25 mouse cellular contexts compared by ENCODE assay signal in genomic region chr11:33962178-33962577, GRCm38 (mm10). TPM values are rescaled to one million over a fixed set of nuclear protein-coding genes. Genes with fewer than 3 reads are reported as not detected.
DNase-seq lines count a peak whose midpoint lies in the region; ATAC-seq and TF ChIP-seq lines count a peak whose summit lies in the region.
"Had no signal": no experiment of that assay in that cellular context is flagged by ENCODE, and none has a peak within 500 bp of the region (broad histone marks: within the 10 kb centered on the region; RNA-seq: fewer than 3 reads in every experiment).

No protein-coding gene starts in this region.

- 39% methylated on average over 7 of the region's 7 CpGs for WGBS in hindbrain, embryonic 12.5 days
- 52% methylated on average over 7 of the region's 7 CpGs for WGBS in hindbrain, postnatal 0 days
- 30% methylated on average over 7 of the region's 7 CpGs for WGBS in lung, embryonic 15.5 days
- 33% methylated on average over 7 of the region's 7 CpGs for WGBS in limb, embryonic 12.5 days
- WGBS in stomach, embryonic 16.5 days: 37% methylated on average over 7 of the region's 7 CpGs

- H3K36me3 ChIP-seq in hindbrain, embryonic 12.5 days: no peaks in the 10 kb centered on the region
- no peaks in the 10 kb centered on the region for H3K36me3 ChIP-seq in hindbrain, postnatal 0 days (ENCODE audit: insufficient read depth, low read length)
- no peaks in the 10 kb centered on the region for H3K36me3 ChIP-seq in lung, embryonic 15.5 days
- no peaks in the 10 kb centered on the region for H3K36me3 ChIP-seq in limb, embryonic 12.5 days
- H3K36me3 ChIP-seq in stomach, embryonic 16.5 days (ENCODE audit: control insufficient read depth, insufficient read depth, low read length): no peaks in the 10 kb centered on the region
- H3K36me3 ChIP-seq: embryonic facial prominence, embryonic 10.5 days; embryonic facial prominence, embryonic 15.5 days; limb, embryonic 15.5 days; liver, embryonic 13.5 days; midbrain, embryonic 13.5 days had no signal

- no peak overlapping the region for H3K9ac ChIP-seq in hindbrain, embryonic 12.5 days
- no peak overlapping the region for H3K9ac ChIP-seq in hindbrain, postnatal 0 days (replicated peaks; ENCODE audit: low read length)
- H3K9ac ChIP-seq in lung, embryonic 15.5 days: no peak overlapping the region
- H3K9ac ChIP-seq in limb, embryonic 12.5 days (replicated peaks): no peak overlapping the region
- no peak overlapping the region for H3K9ac ChIP-seq in stomach, embryonic 16.5 days (ENCODE audit: low read length)
- H3K9ac ChIP-seq: embryonic facial prominence, embryonic 15.5 days; forebrain, embryonic 13.5 days; limb, embryonic 15.5 days; liver, embryonic 13.5 days; midbrain, embryonic 13.5 days had no signal

- no peak overlapping the region for H3K4me2 ChIP-seq in hindbrain, embryonic 12.5 days (replicated peaks)
- no peak overlapping the region for H3K4me2 ChIP-seq in hindbrain, postnatal 0 days (ENCODE audit: low read depth, low read length)
- no peak overlapping the region for H3K4me2 ChIP-seq in lung, embryonic 15.5 days
- no peak overlapping the region for H3K4me2 ChIP-seq in limb, embryonic 12.5 days
- no peak overlapping the region for H3K4me2 ChIP-seq in stomach, embryonic 16.5 days (ENCODE audit: low read depth, low read length)
- H3K4me2 ChIP-seq: embryonic facial prominence, embryonic 15.5 days; forebrain, embryonic 13.5 days; limb, embryonic 15.5 days; liver, embryonic 13.5 days; midbrain, embryonic 13.5 days had no signal

- H3K27ac ChIP-seq in hindbrain, embryonic 12.5 days: no peak overlapping the region
- no peak overlapping the region for H3K27ac ChIP-seq in hindbrain, postnatal 0 days
- peak overlapping the region; percentile 78; the same call in 1 of the 2 replicates for H3K27ac ChIP-seq in lung, embryonic 15.5 days
- no peak overlapping the region for H3K27ac ChIP-seq in limb, embryonic 12.5 days
- H3K27ac ChIP-seq in stomach, embryonic 16.5 days (ENCODE audit: low read length): peak overlapping the region; percentile 85
- H3K27ac ChIP-seq: embryonic facial prominence, embryonic 10.5 days; embryonic facial prominence, embryonic 15.5 days; forebrain, embryonic 13.5 days; left cerebral cortex, adult 2 months; limb, embryonic 15.5 days; liver, embryonic 13.5 days; midbrain, embryonic 13.5 days had no signal

- no peaks in the 10 kb centered on the region for H3K9me3 ChIP-seq in hindbrain, embryonic 12.5 days (replicated peaks)
- no peaks in the 10 kb centered on the region for H3K9me3 ChIP-seq in hindbrain, postnatal 0 days (ENCODE audit: low read length)
- H3K9me3 ChIP-seq in lung, embryonic 15.5 days: no peaks in the 10 kb centered on the region
- no peaks in the 10 kb centered on the region for H3K9me3 ChIP-seq in limb, embryonic 12.5 days
- no peaks in the 10 kb centered on the region for H3K9me3 ChIP-seq in stomach, embryonic 16.5 days (replicated peaks; ENCODE audit: control insufficient read depth, low read length)
- H3K9me3 ChIP-seq: embryonic facial prominence, embryonic 10.5 days; embryonic facial prominence, embryonic 15.5 days; forebrain, embryonic 13.5 days; limb, embryonic 15.5 days; liver, embryonic 13.5 days; midbrain, embryonic 13.5 days had no signal

- peak; percentile 26; the same call in 1 of the 2 replicates for ATAC-seq in hindbrain, embryonic 12.5 days (ENCODE audit: low FRiP score)
- no peak for ATAC-seq in hindbrain, postnatal 0 days
- 0 out of 2 replicates have a peak, but pooled peaks have one; percentile 28 for ATAC-seq in lung, embryonic 15.5 days (ENCODE audit: borderline replicate concordance, extremely low read depth, low FRiP score, low TSS enrichment)
- peak; percentile 52 for ATAC-seq in limb, embryonic 12.5 days (ENCODE audit: insufficient number of reproducible peaks, insufficient read depth, low FRiP score, low TSS enrichment, low read depth)
- ATAC-seq in stomach, embryonic 16.5 days (ENCODE audit: insufficient read depth, low FRiP score): no peak
- ATAC-seq: CD4-positive, CD25-positive, alpha-beta regulatory T cell, adult 4 months; forebrain, embryonic 13.5 days; midbrain, embryonic 13.5 days had no signal

- no peak for DNase-seq in hindbrain, postnatal 0 days (ENCODE audit: low spot score)
- DNase-seq in lung, postnatal 10 days: no peak
- no peak for DNase-seq in cerebellum, adult 11-12 months
- DNase-seq in adrenal gland, adult 18-20 months (ENCODE audit: low spot score in 2 of 2): no peak
- DNase-seq: adrenal gland, postnatal 36 days; cerebellum, adult 2 months; cerebellum, postnatal 14 days; gastrocnemius, postnatal 10 days; heart, postnatal 14 days; kidney, adult 2 months; kidney, postnatal 10 days; liver, embryonic 13.5 days; lung, adult 18-20 months had no signal

- no peaks in the 10 kb centered on the region for H3K27me3 ChIP-seq in hindbrain, embryonic 12.5 days
- H3K27me3 ChIP-seq in hindbrain, postnatal 0 days (ENCODE audit: insufficient read depth, low read length): no peaks in the 10 kb centered on the region
- H3K27me3 ChIP-seq in lung, embryonic 15.5 days: no peaks in the 10 kb centered on the region
- no peaks in the 10 kb centered on the region for H3K27me3 ChIP-seq in limb, embryonic 12.5 days
- H3K27me3 ChIP-seq in stomach, embryonic 16.5 days (ENCODE audit: control insufficient read depth, insufficient read depth, low read length): no peaks in the 10 kb centered on the region
- H3K27me3 ChIP-seq: embryonic facial prominence, embryonic 15.5 days; forebrain, embryonic 13.5 days; limb, embryonic 15.5 days; liver, embryonic 13.5 days; midbrain, embryonic 13.5 days had no signal

- TF ChIP-seq CTCF in hindbrain, postnatal 0 days (IDR thresholded peaks at IDR 0.05; ENCODE audit: low read depth): no peak

- H3K4me1 ChIP-seq in hindbrain, embryonic 12.5 days: peaks cover 9% of the 10 kb centered on the region
- no peaks in the 10 kb centered on the region for H3K4me1 ChIP-seq in hindbrain, postnatal 0 days (ENCODE audit: insufficient read depth, low read length)
- H3K4me1 ChIP-seq in lung, embryonic 15.5 days: peaks cover 10% of the 10 kb centered on the region
- peaks cover 14% of the 10 kb centered on the region for H3K4me1 ChIP-seq in limb, embryonic 12.5 days (replicated peaks)
- 0 out of 2 replicates have a peak, but pooled peaks cover 7% of the 10 kb centered on the region for H3K4me1 ChIP-seq in stomach, embryonic 16.5 days (ENCODE audit: control insufficient read depth, insufficient read depth, low read length)
- H3K4me1 ChIP-seq: embryonic facial prominence, embryonic 15.5 days; forebrain, embryonic 13.5 days; limb, embryonic 15.5 days; liver, embryonic 13.5 days had no signal

- H3K4me3 ChIP-seq in hindbrain, embryonic 12.5 days: no peak overlapping the region
- no peak overlapping the region for H3K4me3 ChIP-seq in hindbrain, postnatal 0 days (ENCODE audit: low read length)
- no peak overlapping the region for H3K4me3 ChIP-seq in lung, embryonic 15.5 days
- H3K4me3 ChIP-seq in limb, embryonic 12.5 days (replicated peaks): no peak overlapping the region
- H3K4me3 ChIP-seq in stomach, embryonic 16.5 days (replicated peaks; ENCODE audit: low read length): no peak overlapping the region
- H3K4me3 ChIP-seq: embryonic facial prominence, embryonic 10.5 days; embryonic facial prominence, embryonic 15.5 days; forebrain, embryonic 13.5 days; left cerebral cortex, adult 2 months; limb, embryonic 15.5 days; liver, embryonic 13.5 days; midbrain, embryonic 13.5 days had no signal

RNA-seq across cellular contexts. Expression of gene Kcnmb1, which starts 0.6 kb away (rescaled TPM):
- 0.55 and 0.66 TPM in 2 replicates for polyA plus RNA-seq in hindbrain, embryonic 12.5 days (2016; fragmentation: Nextera tagmentation; extraction: Ambion mirVana)
- total RNA-seq in hindbrain, postnatal 0 days (2014; rRNA removed): 0.11 and 0.26 TPM in 2 replicates
- 0.08 and 0.20 TPM in 2 replicates for polyA plus RNA-seq in hindbrain, postnatal 0 days (2015; fragmentation: Nextera tagmentation; extraction: Ambion mirVana)
- polyA plus RNA-seq in lung, embryonic 15.5 days (2015; fragmentation: Nextera tagmentation; extraction: Ambion mirVana): 1.5 TPM in 2 replicates
- polyA plus RNA-seq in limb, embryonic 12.5 days (2016; fragmentation: Nextera tagmentation; extraction: Ambion mirVana): 0.13 and 0.15 TPM in 2 replicates
- 2.6 and 2.9 TPM in 2 replicates for polyA plus RNA-seq in stomach, embryonic 16.5 days (2015; fragmentation: Nextera tagmentation; extraction: Ambion mirVana)
- total RNA-seq in adrenal gland, adult 18-20 months (2021): under 1 TPM; 0.10 to 0.17 TPM
- total RNA-seq: megakaryocyte, adult 5-6 weeks had no signal

RNA-seq across cellular contexts. Expression of gene Kcnip1, which starts 30.8 kb away (rescaled TPM):
- 31.4 and 32.1 TPM in 2 replicates for polyA plus RNA-seq in hindbrain, embryonic 12.5 days (2016; fragmentation: Nextera tagmentation; extraction: Ambion mirVana)
- 66.8 and 90.2 TPM in 2 replicates for total RNA-seq in hindbrain, postnatal 0 days (2014; rRNA removed)
- 132 and 135 TPM in 2 replicates for polyA plus RNA-seq in hindbrain, postnatal 0 days (2015; fragmentation: Nextera tagmentation; extraction: Ambion mirVana)
- 0.57 and 0.70 TPM in 2 replicates for polyA plus RNA-seq in lung, embryonic 15.5 days (2015; fragmentation: Nextera tagmentation; extraction: Ambion mirVana)
- 2.4 and 2.8 TPM in 2 replicates for polyA plus RNA-seq in limb, embryonic 12.5 days (2016; fragmentation: Nextera tagmentation; extraction: Ambion mirVana)
- polyA plus RNA-seq in stomach, embryonic 16.5 days (2015; fragmentation: Nextera tagmentation; extraction: Ambion mirVana): 10.7 and 13.2 TPM in 2 replicates
- 1 to 10 TPM; 1.9 to 4.9 TPM for total RNA-seq in adrenal gland, adult 18-20 months (2021)
- total RNA-seq: heart, postnatal 14 days had no signal
- polyA plus RNA-seq: CD4-positive, CD25-positive, alpha-beta regulatory T cell, adult 4 months; kidney, adult 2 months had no signal

Comparison
In these comparisons a context has a peak if more than half of its experiments do, and no peak if none do; other contexts are left out.
1. ATAC-seq: peak in hindbrain, embryonic 12.5 days (single experiment), lung, embryonic 15.5 days (single experiment) and limb, embryonic 12.5 days (single experiment); none in hindbrain, postnatal 0 days (single experiment) and stomach, embryonic 16.5 days (single experiment).
2. H3K27ac ChIP-seq: peak in lung, embryonic 15.5 days (single experiment) and stomach, embryonic 16.5 days (single experiment); none in hindbrain, embryonic 12.5 days (single experiment), hindbrain, postnatal 0 days (single experiment) and limb, embryonic 12.5 days (single experiment).